Mouse (Mus musculus) cerebellum, adult 11 months (tissue): ENCODE results near the gene Plekhg1.

Source experiments
- DNase-seq: peaks from one replicate; pipeline ENCODE4 v3.0.0; 2022

Plekhg1 gene

GRCm38 (mm10) chr10:3898068-3898467, 157.9 kb downstream of the Plekhg1 start:
- DNase-seq = no peak

- no peak for DNase-seq
Observed at GRCm38 (mm10) chr10:3900416-3900956, 160.3 kb downstream of the Plekhg1 start.

DNA sequence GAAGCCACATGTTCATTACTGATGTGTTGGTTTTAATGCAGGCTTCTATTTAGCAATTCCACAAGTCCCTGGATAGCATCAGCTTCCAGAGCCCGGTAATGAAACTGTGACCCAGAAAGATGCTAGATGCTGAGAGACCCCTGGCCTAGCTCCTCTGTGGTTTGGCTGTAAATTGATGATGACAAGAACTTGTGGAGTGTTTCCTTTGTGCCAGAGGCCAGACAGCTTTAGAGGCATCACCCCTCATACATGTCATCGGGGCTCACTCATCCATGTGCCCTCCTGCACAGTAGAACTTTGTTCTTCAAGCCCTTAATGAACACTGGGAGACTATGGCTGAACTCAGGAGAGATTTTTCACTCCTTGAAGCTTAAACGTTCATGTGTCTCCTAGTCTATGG, 165.6 kb downstream of the Plekhg1 start:
- DNase-seq = no peak

- DNase-seq = no peak
Observed at GRCm38 (mm10) chr10:3914104-3914503, 173.9 kb downstream of the Plekhg1 start.

GRCm38 (mm10) chr10:3920368-3921152, 180.4 kb downstream of the Plekhg1 start:
- DNase-seq = no peak

DNA sequence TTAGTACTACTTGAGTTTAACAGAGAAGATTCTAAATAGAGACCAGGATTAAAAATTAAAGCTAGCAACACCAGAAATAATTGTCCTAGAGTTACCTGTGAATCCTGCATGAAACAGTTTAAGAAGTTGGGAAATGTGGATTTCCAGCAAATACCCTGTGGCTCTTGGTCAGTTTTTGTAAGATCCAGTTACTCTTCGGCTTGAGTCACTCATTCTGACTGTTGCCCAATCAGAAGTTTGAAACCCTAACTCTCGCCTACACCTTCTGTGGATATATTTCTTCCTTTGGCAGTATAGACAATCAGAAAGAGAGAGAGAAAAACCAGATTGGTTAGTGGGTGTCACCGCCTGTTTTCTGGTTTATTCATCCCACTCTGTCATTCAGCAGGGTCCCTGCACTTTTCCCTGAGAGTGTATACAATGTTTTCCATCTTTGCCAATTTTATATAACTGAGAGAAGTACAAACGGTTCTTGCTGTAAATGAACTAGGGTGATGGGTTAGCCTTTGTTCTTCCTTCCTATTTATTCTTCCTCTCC, 187.9 kb downstream of the Plekhg1 start:
- DNase-seq = no peak

GRCm38 (mm10) chr10:3931831-3932230, 191.7 kb downstream of the Plekhg1 start:
- no peak for DNase-seq

DNA sequence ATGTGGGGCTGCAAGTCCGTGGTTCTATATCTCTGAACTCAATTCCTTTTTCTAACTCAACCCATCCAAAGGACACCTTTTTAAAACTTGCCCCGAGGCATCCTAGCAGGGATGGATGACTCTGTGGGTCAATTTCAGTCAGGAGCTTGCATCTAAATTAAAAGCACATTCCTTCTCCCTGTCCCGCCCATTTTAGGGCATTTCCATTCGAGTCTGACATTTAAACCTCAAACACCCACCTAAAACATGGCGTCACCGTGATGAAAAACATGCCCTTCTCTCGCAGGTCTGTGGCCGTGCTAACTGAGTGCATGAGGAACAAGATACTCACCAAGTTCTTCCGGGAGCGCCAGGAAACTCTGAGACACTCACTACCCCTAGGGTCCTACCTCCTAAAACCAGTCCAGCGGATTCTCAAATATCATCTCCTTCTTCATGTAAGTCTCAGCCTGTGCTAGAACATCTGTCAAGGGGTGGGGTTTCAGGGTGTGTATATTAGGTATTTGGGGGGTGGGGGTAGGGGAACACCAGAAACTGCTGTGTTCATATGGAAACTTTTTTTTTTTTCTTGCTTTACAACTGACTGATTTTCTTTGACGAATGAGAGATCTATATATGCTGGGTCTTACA, 193.3 kb downstream of the Plekhg1 start:
- no peak for DNase-seq

DNA sequence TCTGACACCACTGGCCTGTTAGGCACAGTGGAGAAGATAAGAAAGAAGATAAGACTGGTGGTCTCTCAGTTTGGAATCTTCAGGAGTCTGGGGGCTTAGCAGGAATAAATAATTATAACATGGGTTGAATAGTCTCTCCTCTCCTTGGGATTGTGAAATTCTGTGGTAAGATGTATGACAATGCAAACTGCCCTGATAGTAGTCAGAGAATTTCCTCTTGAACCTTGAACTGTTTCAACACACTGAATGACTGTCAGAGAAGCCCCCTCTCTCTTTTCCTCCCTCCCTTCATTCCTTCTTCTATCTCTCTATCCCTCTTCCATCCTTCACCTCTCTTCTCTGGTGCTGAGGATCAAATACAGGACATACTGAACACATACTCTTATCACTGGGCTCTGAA, 196.7 kb downstream of the Plekhg1 start:
- DNase-seq = no peak

GRCm38 (mm10) chr10:3939895-3940595, 199.9 kb downstream of the Plekhg1 start:
- no peak for DNase-seq

DNA sequence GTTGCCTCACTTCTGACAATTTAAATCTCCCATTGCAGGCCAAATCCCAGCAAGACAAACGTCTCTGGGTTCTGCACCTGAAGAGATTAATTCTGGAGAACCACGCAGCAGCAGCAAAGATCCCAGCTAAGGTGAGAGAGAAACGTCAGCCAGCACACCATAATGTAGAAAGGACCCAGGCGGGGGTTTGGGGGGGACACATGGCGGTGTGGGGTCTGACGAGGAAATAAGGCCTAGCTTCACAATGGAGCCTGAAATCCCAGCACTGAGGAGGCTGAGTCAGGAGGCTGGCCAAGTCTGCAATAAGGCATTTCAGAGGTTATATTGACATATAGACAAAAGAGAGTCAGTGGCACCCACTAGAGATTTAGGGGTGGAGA, 200.4 kb downstream of the Plekhg1 start:
- no peak for DNase-seq

GRCm38 (mm10) chr10:3941054-3941757, 201.0 kb downstream of the Plekhg1 start:
- no peak for DNase-seq

GRCm38 (mm10) chr10:3942289-3942688, 202.1 kb downstream of the Plekhg1 start:
- DNase-seq = no peak

GRCm38 (mm10) chr10:3943492-3944395, 203.6 kb downstream of the Plekhg1 start:
- DNase-seq = peak; percentile 41

DNA sequence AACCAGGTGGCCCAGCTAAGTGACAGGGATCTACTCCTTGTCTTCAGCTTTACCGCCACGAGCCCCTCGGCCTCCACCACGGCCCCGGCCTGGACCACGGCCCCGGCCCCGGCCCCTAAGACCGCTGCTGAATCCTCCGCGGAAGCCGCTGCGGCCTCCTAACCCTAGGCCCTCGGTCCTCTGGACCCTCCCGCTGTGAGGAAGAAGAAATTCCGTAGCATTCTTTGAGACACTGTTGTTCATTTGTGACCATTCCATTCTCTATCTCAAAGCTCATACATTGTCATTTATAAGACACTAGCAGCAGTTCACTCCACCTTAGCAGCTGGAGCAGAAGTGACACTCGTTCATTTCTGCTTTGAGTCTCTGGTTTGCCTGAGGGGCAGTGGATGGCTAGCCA, 206.7 kb downstream of the Plekhg1 start:
- DNase-seq = no peak

GRCm38 (mm10) chr10:3947346-3947745, 207.2 kb downstream of the Plekhg1 start:
- DNase-seq = no peak

GRCm38 (mm10) chr10:3949306-3949705, 209.1 kb downstream of the Plekhg1 start:
- no peak for DNase-seq

DNA sequence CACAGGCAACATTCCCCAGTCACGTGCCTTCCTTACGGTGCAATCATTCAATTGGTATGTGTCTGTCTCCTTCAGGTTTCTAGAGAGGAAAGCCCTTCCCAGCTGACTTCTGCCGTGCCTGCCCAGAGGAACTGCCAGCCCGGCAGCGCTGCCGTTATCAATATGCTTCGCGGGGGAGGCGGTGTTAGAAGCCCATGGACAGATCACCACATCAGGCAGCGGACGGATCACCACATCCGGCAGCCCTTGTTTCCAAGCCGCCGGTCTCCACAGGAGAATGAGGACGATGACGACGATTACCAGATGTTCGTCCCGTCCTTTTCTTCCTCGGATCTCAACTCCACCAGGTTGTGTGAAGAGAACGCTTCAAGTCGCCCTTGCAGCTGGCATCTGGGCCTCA, 216.3 kb downstream of the Plekhg1 start:
- no peak for DNase-seq

- no peak for DNase-seq
Observed at GRCm38 (mm10) chr10:3958591-3958990, 218.4 kb downstream of the Plekhg1 start.

DNA sequence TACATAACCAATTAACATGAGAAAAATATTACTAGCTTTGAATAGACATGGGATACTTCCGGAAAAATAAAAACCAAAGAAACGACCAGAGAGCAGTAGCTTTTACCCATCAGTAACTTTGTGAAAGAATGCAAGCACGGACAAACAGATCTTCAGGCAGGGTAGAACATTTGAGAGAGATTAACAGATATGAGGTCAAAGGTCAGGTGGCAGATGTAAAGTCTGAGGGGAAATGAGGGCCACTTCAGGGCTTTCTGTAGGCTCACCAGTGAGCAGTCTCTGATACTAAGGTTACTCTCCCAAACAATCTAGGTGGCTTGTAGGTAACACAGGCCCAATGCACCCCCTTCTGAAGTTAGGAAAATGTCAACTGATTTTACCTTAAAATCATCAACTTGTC, 228.9 kb downstream of the Plekhg1 start:
- no peak for DNase-seq

DNA sequence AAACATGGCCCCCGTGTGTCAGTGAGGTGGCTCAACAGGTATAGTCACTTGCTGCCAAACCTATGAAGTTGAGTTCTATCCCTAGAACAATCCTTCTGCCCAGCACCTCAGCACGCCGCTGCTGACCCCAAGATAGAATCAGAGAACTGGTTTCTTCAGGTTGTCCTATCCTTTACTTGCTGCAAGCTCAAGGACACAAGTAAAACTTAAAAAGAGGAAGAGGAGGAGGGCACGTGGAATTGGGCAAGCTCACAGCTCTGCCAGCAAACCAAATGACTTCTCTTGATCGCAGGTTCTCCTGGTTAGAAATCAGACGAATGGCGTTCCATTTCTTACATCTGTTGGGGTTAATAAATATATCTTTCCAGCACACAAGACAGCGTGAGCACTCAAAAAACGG, 232.1 kb downstream of the Plekhg1 start:
- DNase-seq = no peak
